Mouse (Mus musculus) heart, postnatal 0 days (tissue): ENCODE results near the gene Fbxo42. TPM values are rescaled to one million over a fixed set of nuclear protein-coding genes. Genes with fewer than 3 reads are reported as not detected.
"Not testable (repeated sequence)": the region's sequence is repeated elsewhere in the genome, so short reads cannot be mapped to it uniquely, and the experiment has no call there.

Experiments used
- ATAC-seq: fragments of 200-750 bp; cut with Nextera tagmentation; 2 replicates; pipeline ENCODE4 v1.8.0; 2017; ENCODE audit warnings: low read depth, moderate number of reproducible peaks, moderate library complexity; ENCODE audit not compliant: insufficient read depth
- DNase-seq: peaks from one replicate; pipeline ENCODE4 v3.0.0-alpha.2; 2016; ENCODE audit warnings: low spot score
- H3K27ac ChIP-seq: fragments of 300-500 bp; sonication (generic); 2 replicates; pipeline ENCODE4 v1.5.1; 2014; ENCODE audit warnings: low read depth, mild to moderate bottlenecking
- H3K27me3 ChIP-seq: fragments of 300-500 bp; sonication (generic); 2 replicates; pipeline ENCODE4 v1.6.1; 2014; ENCODE audit warnings: low read length, mixed read lengths; ENCODE audit not compliant: control insufficient read depth, insufficient read depth
- H3K36me3 ChIP-seq: fragments of 300-500 bp; sonication (generic); replicated peaks from 2 replicates; pipeline ENCODE4 v1.6.1; 2014; ENCODE audit warnings: low read length, mixed read lengths; ENCODE audit not compliant: control insufficient read depth, insufficient read depth
- H3K4me1 ChIP-seq: fragments of 300-500 bp; sonication (generic); 2 replicates; pipeline ENCODE4 v1.6.1; 2014; ENCODE audit warnings: antibody characterized with exemption; ENCODE audit not compliant: control insufficient read depth, insufficient read depth
- H3K4me2 ChIP-seq: fragments of 300-500 bp; sonication (generic); 2 replicates; pipeline ENCODE4 v1.6.1; 2014; ENCODE audit warnings: low read depth, mild to moderate bottlenecking, low read length, moderate library complexity
- H3K4me3 ChIP-seq: fragments of 300-500 bp; sonication (generic); 2 replicates; pipeline ENCODE4 v1.5.1; 2014; ENCODE audit warnings: low read depth, low read length
- H3K9ac ChIP-seq: fragments of 300-500 bp; sonication (generic); replicated peaks from 2 replicates; pipeline ENCODE4 v1.6.1; 2014; ENCODE audit warnings: low read depth, low read length, mixed read lengths
- H3K9me3 ChIP-seq: fragments of 300-500 bp; sonication (generic); replicated peaks from 2 replicates; pipeline ENCODE4 v1.6.1; 2016; ENCODE audit warnings: low read length; ENCODE audit not compliant: control insufficient read depth
- CTCF ChIP-seq: IDR thresholded peaks from 2 replicates; pipeline ENCODE4 v1.5.1; 2016; ENCODE audit warnings: antibody characterized with exemption, control low read depth, low read depth
- EP300 ChIP-seq: IDR thresholded peaks from 2 replicates; pipeline ENCODE4 v1.6.1; 2016; ENCODE audit warnings: antibody characterized with exemption, low read depth
- WGBS: fragments of 180-500 bp; shearing (Covaris S2); extraction: QIAGEN DNeasy Blood & Tissue Kit; methylation state at CpG from one replicate; pipeline ENCODE4 v1.1.7; 2014; 5-methylcytosine and 5-hydroxymethylcytosine counted together
- polyA plus RNA-seq: library from polyadenylated mRNA; unstranded; fragments of >200 nt; fragmentation: Nextera tagmentation; extraction: Ambion mirVana; gene quantifications from 2 replicates; pipeline ENCODE4 v1.2.1, GENCODE M21; 2015
- total RNA-seq: library from RNA; depleted of rRNA; stranded (reverse); fragments of >200 nt; gene quantifications from 2 replicates; pipeline ENCODE4 v1.2.3, GENCODE M21; 2014; ENCODE audit warnings: low replicate concordance

The Fbxo42 gene
- total and polyA plus RNA-seq, 2 experiments from 2014 or later: 9.1 to 9.5 TPM

DNA sequence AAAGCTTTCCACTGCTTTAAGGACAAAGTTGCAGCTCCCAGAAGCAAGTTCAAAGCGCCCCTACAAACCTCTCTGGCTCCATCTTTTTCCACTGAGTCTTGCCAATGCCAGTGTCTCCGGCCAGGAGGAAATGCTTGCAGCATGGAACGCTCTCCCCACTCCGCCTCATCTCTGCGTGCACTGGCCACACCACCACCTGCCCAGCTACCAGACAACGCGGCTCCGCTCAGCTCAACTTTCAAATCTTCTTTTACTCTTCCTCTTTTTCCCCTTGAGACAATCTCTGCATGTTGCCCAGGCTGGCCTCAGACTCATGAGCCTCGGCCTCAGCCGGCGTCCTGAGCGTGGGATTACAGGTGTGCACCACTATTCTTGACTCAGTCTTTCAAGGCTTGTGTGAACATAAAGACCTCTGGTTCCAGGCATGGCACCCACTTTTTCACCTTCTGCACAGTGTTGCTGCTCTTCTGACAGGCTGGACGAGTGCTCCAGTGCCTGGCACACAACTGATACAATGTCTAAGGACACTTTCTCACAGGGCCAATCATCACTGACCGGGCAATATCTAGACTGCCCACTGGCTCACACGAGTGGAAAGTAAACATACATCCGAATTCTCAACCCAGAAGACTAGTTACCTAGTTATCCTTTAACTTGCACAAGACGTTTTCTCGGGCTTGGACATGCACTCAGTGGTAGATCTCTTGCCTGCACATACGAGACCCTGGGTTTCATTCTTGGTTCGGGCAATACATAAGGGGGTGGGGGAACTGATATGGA is 12.8 kb upstream of the Fbxo42 start:
- no peaks in the 10 kb centered on the region for H3K9me3 ChIP-seq
- peaks cover 60% of the 10 kb centered on the region for H3K4me1 ChIP-seq
- peak overlapping the region; percentile 56 for H3K27ac ChIP-seq
- no peak overlapping the region for H3K4me3 ChIP-seq
- DNase-seq (peak; percentile 27), ATAC-seq (no peak)
- TF ChIP-seq CTCF (no peak), EP300 (no peak)
- H3K27me3 ChIP-seq: no peaks in the 10 kb centered on the region
- 0 out of 2 replicates have a peak overlapping the region, but pooled peaks have one; percentile 5 for H3K9ac ChIP-seq
- no peaks in the 10 kb centered on the region for H3K36me3 ChIP-seq
- 55% methylated on average over 20 of the region's 20 CpGs for WGBS
- H3K4me2 ChIP-seq: peak overlapping the region; percentile 18; the same call in 1 of the 2 replicates

DNA sequence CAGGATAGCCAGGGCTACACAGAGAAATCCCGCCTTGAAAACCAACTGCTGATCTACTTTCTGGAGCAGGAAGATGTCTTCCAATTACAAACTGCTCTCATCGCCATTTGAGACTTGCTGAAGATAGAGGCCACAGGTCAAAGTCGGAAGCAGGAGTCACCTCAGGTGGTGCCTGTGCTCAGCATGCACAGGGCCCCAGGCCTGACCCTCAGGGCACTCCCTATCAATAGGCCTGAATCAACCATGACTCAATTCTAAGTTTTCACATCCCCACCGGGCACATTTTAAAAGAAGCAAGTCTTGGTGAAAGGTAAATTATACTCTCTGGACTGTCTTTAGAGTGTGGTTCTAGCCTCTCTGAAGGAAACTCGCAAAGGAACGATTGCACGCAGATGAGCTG is 11.6 kb upstream of the Fbxo42 start:
- Histone ChIP-seq H3K4me2 (no peak overlapping the region), H3K4me3 (no peak overlapping the region), H3K4me1 (peaks cover 59% of the 10 kb centered on the region), H3K9me3 (no peaks in the 10 kb centered on the region), H3K27me3 (no peaks in the 10 kb centered on the region), H3K36me3 (no peaks in the 10 kb centered on the region), H3K9ac (no peak overlapping the region), H3K27ac (no peak overlapping the region)
- no peak for TF ChIP-seq CTCF
- TF ChIP-seq EP300: no peak
- ATAC-seq (no peak), DNase-seq (no peak)
- 74% methylated on average over 7 of the region's 7 CpGs for WGBS

DNA sequence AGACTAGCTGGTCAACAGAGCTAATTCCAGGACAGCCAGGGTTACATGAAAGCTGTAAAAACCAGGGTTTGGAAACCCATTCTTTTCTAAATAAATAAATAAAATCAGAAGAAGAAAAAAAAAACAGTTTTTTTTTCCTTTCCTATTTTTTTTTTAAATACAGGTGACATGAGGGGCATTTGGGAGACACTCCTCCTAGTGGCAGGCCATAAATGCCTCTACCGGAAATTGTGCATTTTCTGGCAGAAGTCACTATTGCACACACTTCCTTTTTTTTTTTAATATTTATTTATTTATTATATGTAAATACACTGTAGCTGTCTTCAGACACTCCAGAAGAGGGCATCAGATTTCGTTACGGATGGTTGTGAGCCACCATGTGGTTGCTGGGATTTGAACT is 10.0 kb upstream of the Fbxo42 start:
- H3K9me3 ChIP-seq, H3K4me3 ChIP-seq, H3K27ac ChIP-seq, H3K4me2 ChIP-seq, ATAC-seq, H3K36me3 ChIP-seq, H3K27me3 ChIP-seq, H3K9ac ChIP-seq, DNase-seq: not testable (repeated sequence)
- TF ChIP-seq CTCF: peak; percentile 11; the same call in 1 of the 2 replicates
- H3K4me1 ChIP-seq: peaks cover 43% of the 10 kb centered on the region
- 81% methylated on average over 2 of the region's 3 CpGs for WGBS

DNA sequence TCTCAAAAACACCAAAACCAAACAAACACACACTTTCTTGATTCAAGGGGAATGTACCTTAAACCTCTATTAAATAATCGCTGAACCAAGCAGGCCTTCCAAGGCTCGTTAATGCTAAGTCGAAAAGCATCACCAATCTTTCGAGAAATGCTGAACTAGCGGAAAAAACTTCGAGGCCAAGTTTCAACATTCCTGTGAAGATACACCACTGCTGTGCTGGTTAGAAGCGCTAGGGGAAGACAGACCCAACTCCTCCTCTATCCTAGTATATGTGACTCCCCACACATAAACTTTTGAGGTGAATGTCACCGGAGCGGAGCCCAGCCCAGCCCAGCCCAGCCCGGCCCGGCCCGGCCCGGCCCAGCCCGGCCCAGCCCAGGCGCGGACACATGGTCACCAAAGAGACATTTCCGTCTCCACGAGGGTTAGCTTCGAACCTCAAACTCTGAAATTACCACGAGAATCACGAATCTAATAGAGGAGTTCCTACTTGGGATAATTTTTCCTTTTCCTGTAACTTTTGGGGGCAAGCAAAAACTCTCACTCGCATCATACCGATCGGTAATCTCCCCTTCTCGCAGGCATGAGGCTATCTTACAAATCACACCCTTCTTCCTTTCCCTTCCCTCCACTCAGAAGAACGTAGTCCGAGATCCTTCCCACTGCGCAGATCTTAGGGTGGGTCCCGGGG is 9.1 kb upstream of the Fbxo42 start:
- no peaks in the 10 kb centered on the region for H3K9me3 ChIP-seq
- H3K27me3 ChIP-seq: no peaks in the 10 kb centered on the region
- peak overlapping the region; percentile 86 for H3K4me2 ChIP-seq
- no peak for TF ChIP-seq CTCF
- no peak for TF ChIP-seq EP300
- peak; percentile 61 for DNase-seq
- no peaks in the 10 kb centered on the region for H3K36me3 ChIP-seq
- 1% methylated on average over 29 of the region's 29 CpGs for WGBS
- no peak for ATAC-seq
- H3K27ac ChIP-seq: peak overlapping the region; percentile 86
- peaks cover 40% of the 10 kb centered on the region for H3K4me1 ChIP-seq
- peak overlapping the region; percentile 79 for H3K4me3 ChIP-seq
- H3K9ac ChIP-seq: peak overlapping the region; percentile 74

DNA sequence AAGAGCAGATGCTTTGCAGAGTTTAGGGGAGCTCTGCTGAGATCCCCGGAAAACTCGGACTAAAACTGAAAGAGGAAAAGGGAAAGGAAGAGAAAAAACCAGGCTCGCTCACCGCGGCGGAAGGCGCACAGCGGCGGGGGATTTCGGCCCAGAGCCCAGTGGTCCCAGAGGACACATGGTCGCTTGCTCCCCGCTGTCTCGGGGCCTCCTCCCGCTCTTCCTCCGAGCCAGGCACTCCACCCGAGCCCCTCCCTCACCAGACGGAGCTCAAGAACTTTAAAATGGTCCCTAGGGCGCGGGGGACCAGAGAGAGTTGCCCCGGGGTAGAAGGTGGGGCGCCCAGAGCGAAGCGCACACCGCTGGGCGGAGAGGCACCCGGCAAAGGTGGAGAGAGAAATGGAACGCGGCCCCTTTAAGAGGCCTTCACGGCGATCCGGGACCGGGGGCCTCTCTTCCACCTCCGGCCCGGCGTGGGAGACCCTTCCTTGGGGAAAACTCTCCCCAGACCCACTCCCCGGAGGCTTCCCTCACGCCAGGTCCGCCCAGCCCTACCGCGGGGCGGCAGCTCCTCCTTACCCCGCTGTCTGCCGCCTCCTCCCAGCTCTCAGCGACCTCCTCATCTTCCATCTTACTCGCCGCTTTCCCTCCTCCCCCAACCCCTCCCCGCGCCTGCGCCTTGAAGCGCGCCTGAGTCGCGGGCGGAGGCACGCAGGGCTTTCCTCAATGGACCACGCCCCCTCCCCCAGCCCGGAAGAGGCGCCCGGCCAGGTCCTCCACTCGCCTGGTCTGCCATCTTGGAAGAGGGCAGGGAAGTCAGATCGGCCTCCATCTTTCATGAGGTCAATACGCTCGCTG is 8.4 kb upstream of the Fbxo42 start, which contains the start of gene Szrd1:
Gene Szrd1 (minus strand): TSS at position 660 of the 855 bp plus-strand sequence.
- peak; percentile 98 for DNase-seq
- Histone ChIP-seq H3K4me3 (peak within 1 kb of the TSS; percentile 79), H3K4me1 (peaks cover 35% of the 10 kb centered on the region), H3K4me2 (peak within 1 kb of the TSS; percentile 86), H3K27ac (peak within 1 kb of the TSS; percentile 86), H3K9ac (peak within 1 kb of the TSS; percentile 74), H3K9me3 (no peaks in the 10 kb centered on the region), H3K36me3 (no peaks in the 10 kb centered on the region), H3K27me3 (no peaks in the 10 kb centered on the region)
- peak; percentile 56; the same call in 1 of the 2 replicates for TF ChIP-seq EP300
- TF ChIP-seq CTCF: no peak
- ATAC-seq: peak; percentile 96
- 1% methylated on average over 56 of the region's 63 CpGs for WGBS

DNA sequence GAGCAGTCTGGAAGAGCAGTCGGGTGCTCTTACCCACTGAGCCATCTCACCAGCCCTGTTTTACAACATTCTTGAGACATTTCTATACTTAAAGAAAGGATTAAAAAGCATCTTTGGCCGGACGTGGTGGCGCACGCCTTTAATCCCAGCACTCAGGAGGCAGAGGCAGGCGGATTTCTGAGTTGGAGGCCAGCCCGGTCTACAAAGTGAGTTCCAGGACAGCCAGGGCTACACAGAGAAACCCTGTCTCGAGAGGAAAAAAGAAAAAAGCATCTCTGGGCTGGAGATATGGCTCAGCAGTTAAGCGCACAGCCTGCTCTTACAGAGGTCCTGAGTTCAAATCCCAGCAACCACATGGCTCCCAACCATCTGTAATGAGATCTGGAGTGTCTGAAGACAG is 7.4 kb upstream of the Fbxo42 start:
- not testable (repeated sequence) for DNase-seq, H3K36me3 ChIP-seq, H3K4me2 ChIP-seq, H3K4me3 ChIP-seq, H3K9me3 ChIP-seq, H3K27ac ChIP-seq, ATAC-seq, H3K9ac ChIP-seq, H3K27me3 ChIP-seq
- H3K4me1 ChIP-seq: peaks cover 25% of the 10 kb centered on the region
- WGBS: 91% methylated on average over 9 of the region's 9 CpGs
